Mouse (Mus musculus): Measurements from ENCODE around the gene Kcnn3.

DNA sequence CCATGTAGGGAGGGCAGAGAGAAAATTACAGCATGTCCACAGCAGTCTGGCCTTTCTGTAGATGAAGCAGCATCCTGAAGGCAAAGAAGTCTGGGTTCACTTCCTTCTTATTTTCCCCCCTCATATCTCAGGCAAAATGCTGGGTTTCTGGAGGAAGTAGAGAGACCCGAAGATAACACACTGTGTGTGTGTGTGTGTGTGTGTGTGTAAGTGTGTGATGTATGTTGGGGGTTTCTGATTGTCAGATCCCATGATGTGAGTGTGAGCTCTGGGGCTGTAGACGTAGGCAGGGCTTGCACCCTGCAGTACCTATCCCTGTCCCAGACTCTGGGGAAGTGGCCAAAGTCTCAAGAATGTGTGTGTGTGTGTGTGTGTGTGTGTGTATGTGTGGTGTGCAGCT, 28.8 kb downstream of the Kcnn3 start:
- no peak for TF ChIP-seq CTCF (IDR thresholded peaks at IDR 0.05; ENCODE audit: extremely low read depth, insufficient read depth, low read length)
- TF ChIP-seq POLR2A (IDR thresholded peaks at IDR 0.05; ENCODE audit: extremely low read depth, insufficient read depth, low read length), result no peak
